Comparison of ENCODE assay signal across 17 mouse cellular contexts in the genomic region with DNA sequence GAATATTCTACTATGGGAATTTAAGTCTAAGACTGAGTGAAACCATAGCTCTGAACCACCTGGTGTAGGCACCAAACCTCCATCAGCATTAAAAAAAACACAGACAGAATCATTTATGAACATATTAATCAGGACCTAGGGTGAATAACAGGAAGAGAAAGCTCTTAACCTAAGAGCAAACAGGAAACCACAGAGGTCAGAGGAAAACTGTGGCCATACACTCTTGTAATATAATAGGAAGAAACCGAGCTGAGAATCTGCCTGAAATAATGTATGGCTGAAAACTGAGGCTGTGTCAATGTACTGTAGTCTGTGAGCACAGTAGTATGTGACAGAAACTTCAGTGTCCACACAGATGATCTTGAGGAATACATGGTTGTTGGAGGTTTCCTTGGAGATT.
"Had no signal": no experiment of that assay in that cellular context is flagged by ENCODE, and none has a peak within 500 bp of the region (broad histone marks: within the 10 kb centered on the region; RNA-seq: fewer than 3 reads in every experiment).

No protein-coding gene starts in this region.

- ATAC-seq: lung, postnatal 0 days; midbrain, embryonic 15.5 days had no signal

- H3K27me3 ChIP-seq: liver, embryonic 15.5 days; megakaryocyte, embryonic 14.5 days; midbrain, embryonic 15.5 days; neural tube, embryonic 13.5 days had no signal

- DNase-seq: kidney, adult 9 months; kidney, postnatal 36 days; layer of hippocampus, adult 9-11 months; lung, adult 2 months; lung, postnatal 36 days; retina, postnatal 1 day; right cerebral cortex, postnatal 14 days; thymus, postnatal 4 days had no signal

- H3K9ac ChIP-seq: liver, embryonic 15.5 days; midbrain, embryonic 15.5 days; neural tube, embryonic 13.5 days had no signal

- H3K4me1 ChIP-seq: limb, embryonic 10.5 days; liver, embryonic 15.5 days; midbrain, embryonic 15.5 days; neural tube, embryonic 13.5 days had no signal

- H3K27ac ChIP-seq: kidney, postnatal 0 days; limb, embryonic 10.5 days; liver, embryonic 15.5 days; midbrain, embryonic 15.5 days; neural tube, embryonic 13.5 days had no signal

- H3K36me3 ChIP-seq: limb, embryonic 10.5 days; liver, embryonic 15.5 days; midbrain, embryonic 15.5 days; neural tube, embryonic 13.5 days had no signal

- H3K4me3 ChIP-seq: limb, embryonic 10.5 days; liver, embryonic 15.5 days; megakaryocyte, embryonic 14.5 days; midbrain, embryonic 15.5 days; neural tube, embryonic 13.5 days had no signal

- H3K9me3 ChIP-seq: liver, embryonic 15.5 days; megakaryocyte, embryonic 14.5 days had no signal

- H3K4me2 ChIP-seq: liver, embryonic 11.5 days; liver, embryonic 15.5 days; midbrain, embryonic 11.5 days; midbrain, embryonic 15.5 days; neural tube, embryonic 13.5 days had no signal
